Mouse (Mus musculus): Measurements from ENCODE around the gene Trim68.
"Not testable (repeated sequence)": the region's sequence is repeated elsewhere in the genome, so short reads cannot be mapped to it uniquely, and the experiment has no call there.

Gene Trim68

DNA sequence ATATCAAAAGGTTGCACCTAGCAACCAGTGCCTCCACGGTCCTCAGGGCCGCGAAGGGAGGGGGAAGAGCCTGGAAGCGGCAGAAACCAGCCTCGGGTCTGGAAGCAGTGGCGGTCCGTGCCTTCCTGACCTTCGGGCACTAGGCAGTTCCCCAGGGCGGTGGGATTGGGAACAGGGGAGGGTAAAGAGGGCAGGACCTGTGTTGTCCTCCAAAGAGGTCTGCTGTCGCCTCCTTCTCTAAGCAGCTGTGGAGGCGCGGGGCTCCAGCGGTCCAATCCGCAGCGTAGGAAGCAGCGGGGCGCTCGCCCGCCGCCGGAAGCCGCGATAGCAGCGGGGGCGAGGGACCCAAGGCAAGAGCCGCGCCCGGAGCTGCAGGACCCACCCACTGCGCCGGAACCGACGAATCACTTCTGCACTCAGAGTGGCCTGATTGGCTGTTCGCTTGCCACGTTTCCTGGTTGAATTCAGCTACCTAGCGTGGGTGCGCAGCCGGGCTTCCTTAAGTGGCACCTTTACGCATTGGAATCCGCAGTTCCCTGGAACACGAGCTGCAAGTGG, at the start of gene Trim68:
TSS of gene Trim68 (minus strand) at position 384 of the 558 bp plus-strand sequence.
- peak; percentile 89 for DNase-seq

DNA sequence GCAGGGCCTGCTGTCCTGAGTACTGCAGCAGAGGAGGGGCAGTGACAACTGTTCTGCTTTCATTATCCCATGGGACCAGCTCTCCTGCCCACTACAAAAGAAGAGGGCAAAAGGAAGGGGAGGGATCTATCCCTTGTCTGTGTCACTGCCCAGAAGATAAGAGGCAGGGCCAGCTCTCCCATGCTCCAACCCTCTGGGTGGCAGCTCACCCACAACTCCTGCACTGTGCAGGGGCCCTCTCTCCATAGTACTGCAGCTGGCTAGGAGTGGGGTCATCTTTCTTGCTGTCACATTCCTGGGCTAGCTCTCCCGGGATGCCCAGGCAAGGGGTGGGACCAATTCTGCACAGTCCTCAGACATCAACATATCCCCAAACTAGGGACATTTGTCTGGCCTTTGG, 46.7 kb upstream of the Trim68 start:
- no peak for DNase-seq

DNA sequence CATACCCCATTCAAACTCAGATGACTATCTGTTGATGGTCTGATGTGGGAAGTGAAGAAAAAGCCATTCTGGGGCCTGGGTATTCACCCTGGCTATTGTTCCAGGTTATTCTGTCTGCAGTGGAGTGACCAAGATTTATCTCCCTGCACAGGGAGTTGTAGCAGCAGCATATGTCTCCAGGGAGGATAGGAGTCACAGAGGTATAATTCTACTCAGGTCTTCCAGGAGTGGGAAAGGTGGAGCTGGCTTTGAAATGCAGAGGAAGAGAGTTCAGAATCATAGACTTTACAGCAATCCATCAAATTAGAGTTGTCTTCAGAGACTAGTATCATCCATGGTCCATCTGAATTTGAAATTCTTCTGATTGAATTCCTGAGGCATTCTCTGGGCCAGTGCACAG, 40.3 kb upstream of the Trim68 start, which contains the start of gene Olfr559:
TSS of gene Olfr559 (minus strand) at position 101 of the 400 bp plus-strand sequence.
- DNase-seq, result no peak

DNA sequence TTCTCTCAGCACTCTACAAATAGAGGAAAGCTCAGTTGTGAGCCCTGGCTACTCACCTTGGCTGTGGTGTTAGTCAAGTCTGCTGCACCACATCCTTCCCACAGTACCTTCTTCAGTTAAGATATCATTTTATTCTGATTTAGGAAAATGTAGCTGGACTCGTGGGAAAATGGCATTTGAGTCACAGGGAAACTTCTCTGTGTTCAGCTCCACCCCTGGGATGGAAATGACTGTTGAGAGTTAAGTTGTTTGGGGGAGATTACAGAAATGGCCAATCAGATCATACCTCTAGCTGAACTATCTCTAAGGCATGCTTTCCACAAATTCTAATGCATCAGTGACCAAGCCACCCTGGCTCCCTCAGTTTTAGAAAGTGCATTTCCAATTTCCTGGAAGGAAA, 31.8 kb upstream of the Trim68 start, which contains the start of gene Olfr33:
TSS of gene Olfr33 (minus strand) at position 101 of the 400 bp plus-strand sequence.
- DNase-seq, result no peak

DNA sequence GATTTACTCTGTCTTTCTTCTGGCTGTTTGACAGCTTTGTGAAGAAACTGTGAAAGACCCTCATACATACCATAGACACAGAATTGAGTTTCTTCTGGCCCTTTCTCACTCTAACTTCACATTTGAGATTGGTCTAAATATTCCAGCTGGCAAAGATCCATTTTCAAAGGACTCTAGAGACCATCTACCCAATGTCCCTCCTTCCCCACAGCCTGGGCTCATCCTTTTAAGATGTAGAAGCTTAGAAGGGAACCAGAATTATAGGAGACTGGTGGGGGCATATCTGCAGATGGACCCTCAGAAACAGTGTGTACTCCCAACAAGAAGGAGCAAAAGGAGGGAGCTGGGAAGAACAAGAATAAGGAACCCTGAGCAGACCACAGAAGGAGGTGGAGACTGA, 14.8 kb upstream of the Trim68 start, which contains the start of gene Olfr558:
TSS of gene Olfr558 (plus strand) at position 301 of the 400 bp plus-strand sequence.
- no peak for DNase-seq

DNA sequence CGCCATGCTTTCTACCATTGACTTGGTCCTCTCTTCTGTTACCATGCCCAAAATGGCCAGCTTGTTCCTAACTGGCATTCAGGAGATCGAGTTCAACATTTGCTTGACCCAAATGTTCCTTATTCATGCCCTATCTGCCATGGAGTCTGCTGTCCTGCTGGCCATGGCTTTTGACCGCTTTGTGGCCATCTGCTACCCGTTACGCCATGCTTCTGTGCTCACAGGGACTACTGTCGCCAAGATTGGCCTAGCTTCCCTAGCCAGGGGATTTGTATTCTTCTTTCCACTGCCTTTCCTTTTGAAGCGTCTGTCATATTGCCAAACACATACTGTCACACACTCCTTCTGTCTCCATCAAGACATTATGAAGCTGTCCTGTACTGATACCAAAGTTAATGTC, 11.3 kb upstream of the Trim68 start:
- no peak for DNase-seq

DNA sequence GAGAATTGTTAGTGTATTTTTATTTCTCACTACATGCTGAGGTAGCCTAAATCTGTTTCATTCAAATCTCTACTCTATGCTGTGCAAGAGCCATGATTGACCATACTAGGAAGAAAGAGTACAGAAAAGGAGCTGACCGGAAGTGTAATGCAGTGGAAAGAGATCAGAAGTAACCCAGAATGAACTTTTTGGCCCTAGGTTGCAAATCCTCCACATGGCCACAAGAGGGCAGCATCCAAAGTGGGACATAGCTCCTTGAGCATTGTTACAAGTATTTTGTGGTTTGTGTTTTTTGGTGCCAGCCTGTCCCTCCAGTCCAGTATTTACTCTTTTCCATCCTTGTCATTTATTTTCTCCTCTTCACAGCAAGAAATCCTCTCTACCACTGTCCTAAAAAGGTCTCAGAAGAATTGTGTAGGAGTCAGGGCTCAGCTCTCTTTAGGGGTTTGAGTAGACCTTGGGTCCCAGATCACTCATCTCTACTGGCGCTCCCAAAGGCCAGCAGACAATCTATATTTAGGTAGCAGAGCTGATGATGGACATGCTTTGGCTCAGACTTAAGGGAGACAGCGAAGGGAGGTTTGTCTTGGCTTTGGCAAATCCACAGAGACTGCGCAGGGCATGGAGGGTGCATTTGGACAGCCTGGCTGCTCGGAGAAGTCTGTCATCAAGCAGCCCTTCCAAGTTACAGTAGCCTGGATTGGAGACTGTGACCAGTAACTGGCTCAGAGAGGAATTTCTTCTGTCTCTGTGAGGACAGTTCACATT, 8.4 kb upstream of the Trim68 start, which contains the start of gene Olfr557:
TSS of gene Olfr557 (plus strand) at position 553 of the 768 bp plus-strand sequence.
- DNase-seq, result peak; percentile 60 to 67

DNA sequence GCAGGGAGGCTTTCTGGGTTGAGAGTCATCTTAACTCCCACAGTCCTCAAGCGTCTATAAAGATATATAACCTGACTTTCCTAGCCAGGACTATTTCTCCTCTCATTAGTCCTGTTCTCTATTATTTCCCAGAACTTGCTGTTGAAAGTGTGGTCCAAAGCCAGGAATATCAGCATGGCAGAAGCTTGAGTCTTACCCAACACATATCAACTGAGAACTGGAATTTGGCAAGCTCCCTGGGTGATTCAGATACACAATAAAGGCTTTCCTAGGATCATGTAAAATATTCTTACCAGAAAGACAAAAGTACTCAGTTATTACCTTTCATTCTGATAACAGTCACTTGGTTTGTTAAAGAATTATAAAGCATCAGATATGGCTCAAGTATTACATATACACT, 5.2 kb downstream of the Trim68 start:
- no peak for DNase-seq

DNA sequence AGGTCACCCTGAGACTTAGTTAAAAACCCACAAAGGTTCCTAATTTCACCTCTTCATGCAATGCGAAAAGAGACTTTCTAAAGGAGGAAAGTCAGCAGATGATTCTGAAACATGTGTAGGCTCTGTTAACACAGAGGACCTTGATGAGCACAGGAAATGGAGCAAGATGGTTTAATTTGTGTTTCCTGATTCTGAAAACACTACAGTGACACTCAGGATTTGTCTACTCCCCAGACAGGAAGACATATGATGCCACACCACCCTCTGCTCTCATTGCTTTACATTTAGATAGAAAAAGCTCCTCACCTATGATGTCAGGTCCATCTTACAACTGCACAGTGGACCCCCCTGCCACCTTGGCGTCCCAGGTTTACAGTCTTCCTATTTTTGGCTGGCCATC, 10.9 kb downstream of the Trim68 start:
- DNase-seq, result no peak

DNA sequence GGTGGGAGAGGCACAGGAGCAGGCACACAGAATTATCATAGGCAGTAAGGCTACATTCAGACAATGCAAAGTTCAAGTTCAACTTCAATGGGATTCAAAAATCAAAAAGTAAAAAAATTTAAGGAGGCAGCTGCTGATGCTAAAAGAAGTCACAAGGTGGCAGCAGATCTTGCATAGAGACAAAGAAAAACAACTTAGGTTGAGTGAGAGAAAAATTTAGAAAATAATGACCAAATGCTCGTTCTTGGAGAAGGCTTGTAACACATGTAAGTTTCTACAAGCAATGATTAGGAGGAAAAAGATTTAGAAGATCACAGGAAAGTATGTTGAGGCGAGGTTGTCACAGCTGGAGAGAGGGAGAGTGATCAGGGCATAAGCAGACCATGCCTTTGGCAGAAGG, 21.7 kb downstream of the Trim68 start:
- no peak for DNase-seq

DNA sequence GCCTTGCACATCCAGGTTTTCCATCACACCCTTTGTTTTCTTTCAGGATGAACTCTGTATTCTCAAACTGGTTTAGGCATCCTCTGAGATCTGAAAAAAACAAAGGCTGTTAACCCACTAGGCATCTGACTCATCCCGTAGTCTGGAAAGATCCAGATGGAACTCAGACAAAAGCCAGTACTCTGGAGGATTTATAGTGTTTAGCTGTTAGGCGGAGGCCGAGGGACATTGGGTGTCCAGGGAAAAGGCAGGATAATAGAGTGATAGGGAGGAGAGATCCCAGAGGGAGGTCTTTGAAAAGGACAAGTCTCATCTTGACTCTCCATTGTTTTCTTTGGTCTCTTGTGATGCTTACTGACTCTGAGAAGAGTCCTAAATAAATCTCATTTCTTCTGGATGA, 22.5 kb downstream of the Trim68 start, which contains the start of gene Olfr556:
TSS of gene Olfr556 (plus strand) at position 301 of the 400 bp plus-strand sequence.
- DNase-seq, result no peak

DNA sequence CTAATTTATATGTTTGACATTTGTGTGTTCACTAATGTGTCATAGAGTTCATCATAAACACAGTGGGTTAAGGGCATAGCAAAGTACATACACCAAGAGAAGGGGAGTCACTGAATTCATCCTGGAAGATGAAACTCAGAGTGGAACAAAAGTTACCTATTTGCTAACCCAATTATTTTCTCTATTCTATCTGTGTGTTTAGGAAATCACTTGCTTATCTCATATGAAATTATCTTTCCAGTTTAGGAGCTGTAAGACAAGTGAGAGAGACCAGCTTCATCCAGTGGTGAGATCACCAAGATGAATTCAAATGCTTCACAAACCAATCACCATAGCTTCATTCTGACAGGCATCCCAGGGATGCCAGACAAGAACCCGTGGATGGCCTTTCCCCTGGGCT, 28.6 kb downstream of the Trim68 start, which contains the start of gene Olfr555:
TSS of gene Olfr555 (plus strand) at position 301 of the 400 bp plus-strand sequence.
- DNase-seq, result no peak

DNA sequence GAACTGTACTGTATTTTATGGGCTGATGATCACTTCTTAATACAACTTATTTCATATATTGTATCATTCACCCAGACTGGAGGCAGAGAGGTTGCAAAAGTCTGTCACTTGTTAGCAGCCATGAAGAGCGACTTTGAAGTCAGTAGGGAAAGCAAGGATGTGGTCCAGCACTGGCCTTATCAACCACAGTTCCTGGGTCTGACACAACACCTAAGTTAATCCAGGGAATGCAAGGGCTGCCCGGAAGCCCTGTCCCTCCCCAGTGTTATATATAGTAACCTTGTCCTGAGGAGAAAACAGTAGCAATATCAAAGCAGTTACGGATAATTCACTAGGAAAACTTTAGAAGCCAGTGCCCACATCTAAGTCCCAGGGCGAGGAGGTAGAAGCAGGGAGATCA, 42.2 kb downstream of the Trim68 start:
- DNase-seq, result not testable (repeated sequence)

DNA sequence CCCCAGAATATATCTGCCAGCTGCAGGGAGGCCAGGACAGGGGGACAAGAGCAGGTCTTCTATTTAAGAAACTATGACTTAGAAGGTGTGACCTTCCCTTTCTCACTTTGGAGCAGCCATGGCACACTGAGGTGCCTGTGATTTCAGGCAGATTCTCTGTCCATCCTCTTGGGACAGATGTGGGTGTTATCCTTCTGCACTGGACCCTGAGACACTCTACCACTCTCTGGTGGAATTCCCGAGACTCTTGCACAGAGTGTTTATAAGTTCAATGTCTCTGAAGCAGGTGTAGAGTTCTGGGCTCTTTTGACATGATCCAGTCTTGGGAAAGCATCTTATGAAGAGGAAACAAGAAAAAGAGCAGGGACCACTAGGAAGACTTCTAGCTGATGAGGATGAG, 49.0 kb downstream of the Trim68 start, which contains the start of gene Olfr554:
TSS of gene Olfr554 (plus strand) at position 301 of the 400 bp plus-strand sequence.
- no peak for DNase-seq

DNA sequence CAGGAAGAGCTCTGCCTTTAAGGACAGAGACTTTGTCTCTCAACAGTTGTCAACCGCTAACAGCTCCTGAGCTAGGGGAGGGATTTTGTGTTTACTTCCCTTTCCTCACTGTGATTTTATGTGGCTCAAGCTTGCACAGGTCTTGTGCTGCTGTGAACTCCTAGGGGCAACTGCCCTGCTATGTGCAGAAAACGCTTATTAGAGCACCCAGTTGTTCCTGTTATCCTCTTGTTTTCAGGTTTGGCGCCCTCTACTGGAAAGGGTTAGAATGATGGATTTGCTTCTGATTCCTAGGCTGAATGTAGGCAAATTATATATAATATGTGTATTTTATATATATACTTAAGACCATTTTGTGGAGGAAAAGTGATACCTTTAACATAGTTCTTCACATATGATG, 50.5 kb downstream of the Trim68 start:
- peak; percentile 75 to 77 for DNase-seq

All from B cell, adult 2 months (primary cell).